Mouse (Mus musculus): ENCODE measurements around the gene Amdhd2.
A peak's percentile ranks its signal among the peaks of the same experiment; 100 is the strongest.

Gene Amdhd2

DNA sequence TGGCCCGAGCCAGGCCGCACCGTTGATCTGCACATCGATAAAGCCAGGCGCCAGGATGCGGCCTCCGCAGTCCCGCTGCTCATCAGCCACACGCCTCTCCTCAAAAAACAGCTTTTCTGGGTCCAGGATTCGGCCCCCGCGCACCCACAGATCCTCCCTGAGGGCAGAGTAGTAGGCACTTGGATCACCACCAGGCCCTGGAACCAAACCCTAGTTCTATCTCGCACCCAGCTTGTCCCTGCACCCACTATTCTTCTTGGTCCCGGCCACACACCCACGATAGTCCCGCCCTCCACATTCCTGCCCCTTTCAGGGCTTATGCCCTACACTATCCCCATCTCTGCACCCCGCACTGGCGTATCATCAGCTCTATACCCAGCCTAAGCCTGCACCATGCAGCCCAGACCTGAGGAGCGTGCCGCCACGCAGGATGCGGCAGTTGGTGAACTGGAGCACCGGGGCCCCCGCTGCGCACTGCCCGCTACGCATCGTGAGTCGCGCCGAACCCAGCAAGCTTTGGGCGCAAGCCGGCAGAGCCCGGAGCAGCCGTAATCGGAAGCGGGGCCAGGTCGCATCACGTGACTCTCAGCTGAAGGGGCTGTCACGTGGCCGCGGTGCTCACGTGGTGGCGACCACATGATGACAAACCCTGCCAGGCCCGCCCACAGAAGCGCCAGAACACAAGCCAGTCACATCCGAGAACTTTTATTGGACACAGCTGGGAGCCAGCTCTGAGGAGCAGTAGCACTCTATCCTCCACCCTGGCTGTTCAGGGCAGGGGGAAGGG, at the start of gene Amdhd2:
Gene Amdhd2, minus strand, starts transcription at position 591 of the 787 bp plus-strand sequence.
- peak; percentile 43 for DNase-seq (ENCODE audit: extremely low read depth, low read depth, low spot score)

GRCm38 (mm10) chr17:24213186-24213585, 49.6 kb upstream of the Amdhd2 start:
- peak; percentile 95 for DNase-seq (ENCODE audit: extremely low read depth, low read depth, low spot score)

DNA sequence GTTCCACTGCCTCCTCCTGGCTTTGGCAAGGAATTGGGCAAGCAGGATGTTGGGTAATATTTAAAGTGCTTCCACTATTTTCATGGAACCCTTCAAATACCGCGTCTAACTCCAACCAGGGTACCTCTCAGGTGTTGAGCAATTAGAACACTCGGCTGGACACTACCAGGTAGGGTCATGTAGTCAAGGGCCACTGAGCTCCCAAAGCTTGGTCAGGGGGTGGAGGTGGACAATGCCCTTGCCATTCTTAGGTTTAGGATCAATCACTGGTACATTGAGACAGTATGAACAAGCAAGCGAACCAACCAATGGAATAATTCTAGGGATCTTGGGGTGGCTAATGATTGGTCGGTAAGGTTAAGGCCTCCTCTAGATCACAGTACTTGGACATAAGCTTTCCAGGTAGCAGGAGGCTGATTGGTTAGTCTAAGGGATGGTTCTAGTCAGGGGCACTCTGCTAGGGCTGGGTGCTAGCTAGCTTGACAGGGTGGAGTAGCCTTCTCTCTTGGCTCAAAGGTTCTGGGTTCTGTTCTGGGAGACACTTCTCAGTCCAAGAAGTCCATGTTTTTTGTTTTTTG, 49.0 kb upstream of the Amdhd2 start:
- DNase-seq (ENCODE audit: extremely low read depth, low read depth, low spot score), result no peak

- DNase-seq (ENCODE audit: extremely low read depth, low read depth, low spot score), result no peak
Observed at GRCm38 (mm10) chr17:24211631-24212440, 48.3 kb upstream of the Amdhd2 start.

DNA sequence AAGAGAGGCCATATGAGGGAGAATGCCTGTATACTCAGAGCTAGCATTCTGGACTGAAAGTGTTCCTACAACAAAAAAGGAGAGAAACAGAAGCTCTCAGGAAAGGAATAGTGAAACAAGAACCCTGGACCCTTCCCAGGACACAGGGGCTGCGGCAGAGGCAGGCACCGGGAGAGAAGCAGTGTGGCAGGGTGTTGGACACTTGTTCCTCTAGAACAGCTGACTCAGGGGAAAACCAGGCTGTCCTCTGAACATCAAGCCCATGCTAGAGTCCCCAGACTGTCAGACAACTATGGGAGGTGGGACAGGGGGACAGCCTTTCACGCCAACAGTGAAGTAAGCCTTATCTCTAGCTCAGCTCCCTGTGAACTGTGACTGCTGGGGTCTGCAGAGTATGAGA, 47.0 kb upstream of the Amdhd2 start:
- DNase-seq (ENCODE audit: extremely low read depth, low read depth, low spot score), result no peak

DNA sequence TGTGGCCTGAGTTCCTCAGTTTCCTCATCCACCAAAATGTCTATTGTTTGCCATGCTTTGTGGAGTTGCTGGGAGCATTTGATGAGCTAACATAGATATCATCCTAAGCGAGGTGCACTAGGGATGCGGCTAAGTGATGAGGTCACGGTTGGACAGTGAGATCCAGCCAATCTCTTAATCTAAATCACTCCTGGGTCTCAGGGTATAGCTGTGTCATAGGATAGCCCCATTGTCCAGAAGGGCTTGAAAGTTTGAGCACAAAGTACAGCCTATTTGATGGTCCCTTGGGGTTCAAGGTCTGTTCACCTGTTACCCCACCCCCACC, 46.3 kb upstream of the Amdhd2 start:
- DNase-seq (ENCODE audit: extremely low read depth, low read depth, low spot score), result no peak

- DNase-seq (ENCODE audit: extremely low read depth, low read depth, low spot score), result no peak
Observed at GRCm38 (mm10) chr17:24209043-24209915, 45.7 kb upstream of the Amdhd2 start, which contains the start of gene Ntn3. Gene Ntn3, minus strand, starts transcription at chr17:24209531.

DNA sequence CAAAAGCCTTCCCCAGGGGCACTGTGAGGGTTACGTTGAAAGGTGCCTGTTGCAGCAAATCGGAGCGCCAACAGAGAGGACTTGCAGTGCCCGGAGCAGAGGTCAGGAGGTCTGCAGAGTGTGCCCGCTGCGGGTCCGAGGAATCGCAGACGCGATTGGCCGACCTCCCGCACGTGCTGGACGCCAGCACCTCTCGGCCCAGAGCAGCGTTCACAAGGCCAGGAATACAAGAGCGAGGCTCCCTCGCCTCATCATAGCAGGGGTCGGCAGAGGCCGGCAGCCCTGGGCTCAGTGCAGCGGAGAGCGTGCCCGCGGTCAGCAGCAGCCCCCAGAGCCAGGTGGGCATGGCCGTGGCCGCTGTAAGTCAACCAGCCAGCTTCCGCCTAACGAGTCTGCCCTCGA, 45.1 kb upstream of the Amdhd2 start:
- no peak for DNase-seq (ENCODE audit: extremely low read depth, low read depth, low spot score)

DNA sequence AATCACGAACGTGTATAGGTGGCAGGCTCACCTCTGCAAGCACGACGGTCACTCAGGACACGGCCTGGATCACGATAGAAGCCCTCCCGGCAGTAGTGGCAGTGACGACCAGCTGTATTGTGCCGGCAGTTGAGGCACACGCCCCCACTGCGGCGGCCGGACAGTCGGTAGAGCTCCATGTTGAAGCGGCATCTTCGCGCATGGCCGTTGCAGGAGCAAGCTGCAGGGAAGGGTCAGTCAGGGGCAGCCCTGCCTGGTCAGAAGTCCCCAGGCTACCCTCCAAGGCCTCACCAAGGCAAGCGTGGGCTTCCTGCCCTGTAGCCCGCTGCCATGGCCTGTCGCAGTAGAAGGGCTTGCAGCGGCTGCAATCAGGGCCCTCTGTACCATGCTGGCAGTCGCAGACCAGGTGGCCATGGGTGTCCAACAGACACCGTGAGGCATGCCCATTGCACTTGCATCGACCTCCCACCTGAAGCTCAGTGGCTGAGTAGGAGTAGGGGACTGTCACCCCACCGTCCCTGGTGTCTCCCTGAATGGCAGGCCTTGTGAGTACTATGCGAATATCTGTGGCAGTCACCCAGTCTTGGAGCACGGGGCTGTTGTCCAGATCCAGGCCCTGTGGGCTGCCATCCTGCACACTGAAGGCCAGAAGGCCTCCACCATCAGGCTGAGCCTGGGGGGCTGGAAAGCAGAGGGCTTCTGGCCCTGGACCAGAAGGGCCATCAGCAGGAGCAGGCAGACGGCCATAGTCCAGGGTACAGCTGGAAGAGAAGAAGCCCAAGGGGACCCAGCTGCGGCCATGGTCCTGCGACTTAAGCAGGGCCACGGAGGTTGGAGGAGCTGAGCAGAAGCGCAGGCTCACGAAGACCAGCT, 44.4 kb upstream of the Amdhd2 start:
- DNase-seq (ENCODE audit: extremely low read depth, low read depth, low spot score), result no peak

DNA sequence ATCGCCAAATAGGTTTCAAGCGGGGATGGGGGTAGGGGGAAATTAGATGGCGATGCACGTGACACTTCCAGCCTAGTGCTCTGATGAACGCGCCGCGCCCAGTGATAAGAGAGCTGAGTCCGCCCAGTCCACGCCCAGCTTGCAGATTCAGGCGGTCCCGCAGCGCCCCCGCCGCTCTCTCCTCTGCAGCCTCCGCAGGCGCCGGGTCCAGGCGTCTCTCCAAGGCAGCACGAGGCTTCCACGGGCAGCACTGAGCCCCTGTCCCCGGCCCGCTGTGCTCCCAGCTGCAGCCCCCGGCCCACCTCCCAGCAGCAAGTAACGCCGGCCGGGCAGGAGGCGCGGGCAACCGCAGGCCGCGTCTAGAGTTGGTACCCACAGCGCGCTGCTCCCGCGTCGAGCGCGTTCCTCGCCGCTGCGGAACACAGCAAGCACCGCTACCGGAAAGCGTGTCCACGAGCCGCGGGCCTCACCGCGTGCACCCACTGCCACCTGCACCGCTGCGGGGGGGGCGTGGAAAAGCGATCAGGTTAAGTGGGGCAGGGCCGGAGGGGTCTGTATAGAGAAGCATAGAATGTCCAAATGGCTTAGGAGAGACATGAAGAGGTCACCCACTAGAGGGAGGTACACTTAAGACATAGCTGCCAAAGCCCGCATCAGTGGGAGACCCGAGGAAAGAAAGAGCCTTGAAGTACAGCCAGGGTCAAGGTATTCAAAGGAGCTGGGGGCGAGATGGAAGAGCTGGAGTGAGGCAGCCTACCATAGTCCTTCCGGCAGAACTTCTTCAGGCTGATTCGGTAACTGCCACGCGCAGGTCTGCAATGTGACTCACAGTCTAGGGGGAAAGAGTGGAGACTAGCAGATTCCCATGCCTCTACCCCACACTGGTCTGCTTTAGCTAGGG, 43.1 kb upstream of the Amdhd2 start:
- DNase-seq (ENCODE audit: extremely low read depth, low read depth, low spot score), result no peak

- DNase-seq (ENCODE audit: extremely low read depth, low read depth, low spot score), result no peak
Observed at GRCm38 (mm10) chr17:24205908-24206361, 42.4 kb upstream of the Amdhd2 start.

- DNase-seq (ENCODE audit: extremely low read depth, low read depth, low spot score), result no peak
Observed at GRCm38 (mm10) chr17:24205284-24205888, 41.8 kb upstream of the Amdhd2 start, which contains the start of gene Tbc1d24. Gene Tbc1d24, minus strand, starts transcription at chr17:24205562.

DNA sequence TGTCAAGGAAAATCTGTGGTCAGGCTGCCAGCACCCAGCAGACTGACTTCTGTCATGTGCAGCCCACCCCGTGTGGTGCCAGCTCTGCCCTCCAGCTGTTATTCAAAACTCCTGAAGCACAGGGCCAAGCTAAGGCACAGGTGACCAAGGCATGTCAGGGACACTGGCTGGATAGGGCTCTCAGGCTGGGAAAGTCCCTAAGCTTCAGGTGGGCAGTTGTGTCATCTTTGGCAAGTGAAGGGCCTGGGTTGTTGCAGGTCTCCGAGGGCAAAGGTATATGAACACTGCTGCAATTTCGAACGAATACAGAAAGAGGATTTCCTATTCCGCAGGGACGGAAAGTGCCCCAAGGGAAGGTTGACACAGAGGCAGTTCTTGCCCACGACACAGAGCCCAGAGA, 41.3 kb upstream of the Amdhd2 start:
- no peak for DNase-seq (ENCODE audit: extremely low read depth, low read depth, low spot score)

DNA sequence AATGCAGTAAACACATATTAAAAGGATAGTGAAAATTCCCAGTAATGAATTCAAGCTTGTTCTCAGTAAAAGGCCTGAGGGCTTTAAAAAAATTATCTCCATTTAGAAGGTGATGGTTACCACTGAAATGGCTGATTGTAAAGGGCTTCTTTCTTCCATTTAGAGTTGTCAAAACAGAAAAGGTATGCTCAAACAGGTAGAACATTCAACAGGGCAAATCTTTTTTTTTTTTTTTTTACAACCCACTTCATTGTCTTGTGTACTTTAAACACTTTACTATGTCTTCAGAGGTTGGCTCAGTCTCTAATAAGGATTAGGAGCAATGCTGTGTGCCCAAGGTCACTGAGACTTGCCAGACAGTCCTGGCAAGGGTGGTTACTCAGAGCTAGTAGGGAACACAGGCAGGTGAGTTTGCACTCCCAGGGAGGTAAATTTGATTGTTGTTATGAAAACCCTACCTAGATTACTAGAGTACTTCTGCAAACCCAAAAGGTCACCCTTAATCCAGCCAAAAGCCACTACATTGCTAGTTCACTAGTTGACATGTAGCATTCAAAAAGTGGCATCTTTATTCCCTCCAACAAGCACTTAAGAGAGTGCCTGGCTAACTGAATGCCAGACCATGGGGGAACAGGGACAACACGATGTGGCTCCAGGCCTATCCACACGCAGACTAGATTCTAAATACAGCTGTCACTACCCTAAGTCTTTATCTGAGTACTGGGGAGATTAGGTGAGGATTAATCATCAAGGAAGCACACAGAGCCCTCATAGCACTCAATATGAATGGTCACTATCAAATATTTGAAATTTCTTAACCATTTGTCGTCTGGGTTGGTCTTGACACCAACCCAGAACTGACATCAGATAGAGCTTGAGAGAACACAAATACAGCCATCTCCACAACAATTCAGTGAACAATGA, 40.3 kb upstream of the Amdhd2 start:
- DNase-seq (ENCODE audit: extremely low read depth, low read depth, low spot score), result no peak

GRCm38 (mm10) chr17:24203068-24203467, 39.5 kb upstream of the Amdhd2 start:
- no peak for DNase-seq (ENCODE audit: extremely low read depth, low read depth, low spot score)

DNA sequence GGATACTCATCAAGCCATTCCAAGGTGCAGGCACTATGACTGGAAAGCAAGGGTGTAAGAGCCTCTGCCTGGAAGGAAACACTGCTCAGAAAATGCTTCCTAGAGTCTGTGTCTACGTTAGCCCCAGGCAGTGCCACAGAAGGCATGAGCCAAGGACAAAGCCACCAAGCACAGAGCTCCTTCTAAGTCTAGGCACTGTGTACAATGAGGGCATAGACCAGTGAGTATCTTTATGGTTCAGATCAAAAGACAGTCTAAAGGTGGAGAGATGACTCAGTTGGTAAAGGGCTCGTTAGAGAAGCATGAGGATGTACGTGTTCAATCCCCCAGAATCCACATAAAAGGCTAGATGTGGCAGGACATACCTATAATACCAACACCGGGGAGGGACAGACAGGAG, 37.5 kb upstream of the Amdhd2 start:
- DNase-seq (ENCODE audit: extremely low read depth, low read depth, low spot score), result no peak

GRCm38 (mm10) chr17:24199741-24200140, 36.2 kb upstream of the Amdhd2 start:
- no peak for DNase-seq (ENCODE audit: extremely low read depth, low read depth, low spot score)

All from fat pad, adult 2 months (tissue).